Mouse (Mus musculus): ENCODE measurements around the gene Decr2.
"Not testable (repeated sequence)": the region's sequence is repeated elsewhere in the genome, so short reads cannot be mapped to it uniquely, and the experiment has no call there.

Gene Decr2

DNA sequence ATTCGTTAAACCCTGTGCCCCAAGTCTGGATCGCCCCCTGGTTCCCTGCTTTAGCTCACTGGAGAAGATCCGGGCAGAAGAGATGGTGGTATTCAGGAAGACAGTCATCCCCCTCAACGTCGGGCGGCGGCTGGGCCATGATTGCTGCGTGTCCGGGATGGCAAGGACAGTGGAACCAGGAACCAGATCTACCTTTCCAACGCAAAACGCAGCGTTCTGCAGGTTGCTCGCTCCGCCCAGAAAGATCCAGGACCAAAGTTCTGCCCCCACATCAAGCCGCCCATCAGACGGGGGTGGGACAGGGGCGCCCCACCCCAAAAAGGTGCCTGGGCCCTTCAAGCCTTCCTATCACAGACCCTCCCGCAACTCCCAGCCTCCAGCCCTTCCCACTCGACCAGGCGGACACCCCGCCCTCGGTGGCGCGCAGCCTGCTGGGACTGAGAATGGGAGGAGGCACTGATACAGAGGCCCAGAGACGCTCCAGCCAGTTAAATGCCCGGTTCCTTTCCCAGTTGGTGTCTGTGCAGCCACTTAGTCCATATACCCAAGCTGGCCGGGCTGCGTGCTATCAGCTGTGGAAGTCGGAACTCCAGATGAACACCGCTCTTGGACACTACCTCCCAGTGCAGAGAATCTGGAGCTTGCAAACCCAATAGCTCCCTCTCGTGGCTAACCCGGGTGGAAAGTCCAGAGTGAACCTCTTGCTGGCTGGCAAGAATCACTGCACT is at the start of gene Decr2:
TSS of gene Decr2 (minus strand) at position 433 of the 728 bp plus-strand sequence.
- peak; percentile 96 for DNase-seq (ENCODE audit: low read depth)

DNA sequence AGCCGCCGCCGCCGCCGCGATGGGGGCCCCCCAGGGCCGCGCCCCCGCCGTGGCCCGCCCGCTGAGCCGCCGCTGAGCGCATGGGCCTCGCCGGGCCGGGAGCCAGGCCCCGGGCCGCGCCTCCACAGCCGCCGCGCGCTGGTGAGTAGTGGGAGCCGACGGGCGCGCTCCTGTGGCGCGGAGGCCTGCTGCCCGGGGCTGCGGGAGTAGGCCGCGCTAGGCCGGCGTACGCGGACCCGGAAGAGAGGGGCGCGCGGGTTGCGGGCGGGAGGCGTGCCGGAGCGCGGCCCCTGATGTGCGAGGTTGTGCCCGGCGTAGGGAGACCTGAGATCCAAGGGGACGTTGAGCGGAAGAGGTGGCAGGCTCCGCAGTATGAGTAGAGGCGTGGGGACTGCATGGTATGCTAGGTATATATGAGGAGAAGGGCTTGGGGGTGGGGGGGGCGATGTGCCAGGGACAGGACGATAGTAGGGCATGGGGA is 48.8 kb upstream of the Decr2 start:
- peak; percentile 75 for DNase-seq (ENCODE audit: low read depth)

DNA sequence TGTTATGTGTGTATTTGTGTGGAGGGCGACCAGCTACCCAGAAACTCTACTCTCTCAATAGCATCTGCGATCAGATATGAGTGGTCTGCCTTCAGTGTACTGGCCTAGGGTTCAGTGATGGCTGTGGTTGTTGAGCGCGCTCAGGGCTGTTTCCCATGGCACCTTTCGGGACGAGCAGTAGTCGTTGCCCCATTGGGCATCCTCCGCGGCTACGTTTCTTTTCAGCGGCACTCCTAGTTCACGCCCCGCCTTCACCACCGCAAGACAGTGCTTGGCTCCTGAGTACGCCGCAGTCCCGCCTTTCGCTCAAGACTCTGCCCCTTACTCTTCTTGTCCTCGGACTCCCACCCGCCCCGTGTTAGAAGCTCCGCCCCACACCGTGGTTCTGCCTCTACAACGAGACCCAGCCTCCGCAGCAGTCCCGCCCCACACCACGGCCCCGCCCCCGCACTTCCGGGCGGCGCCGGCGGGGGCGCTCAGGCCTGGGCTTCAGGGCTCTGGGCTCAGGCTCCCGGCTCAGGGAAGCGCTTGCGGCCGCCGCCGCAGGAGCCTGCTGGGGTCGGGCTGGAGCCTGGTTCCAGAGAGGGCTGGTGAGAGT is 48.2 kb upstream of the Decr2 start, which contains the start of gene Axin1:
TSS of gene Axin1 (plus strand) at position 450 of the 598 bp plus-strand sequence.
- DNase-seq (ENCODE audit: low read depth), result peak; percentile 98

DNA sequence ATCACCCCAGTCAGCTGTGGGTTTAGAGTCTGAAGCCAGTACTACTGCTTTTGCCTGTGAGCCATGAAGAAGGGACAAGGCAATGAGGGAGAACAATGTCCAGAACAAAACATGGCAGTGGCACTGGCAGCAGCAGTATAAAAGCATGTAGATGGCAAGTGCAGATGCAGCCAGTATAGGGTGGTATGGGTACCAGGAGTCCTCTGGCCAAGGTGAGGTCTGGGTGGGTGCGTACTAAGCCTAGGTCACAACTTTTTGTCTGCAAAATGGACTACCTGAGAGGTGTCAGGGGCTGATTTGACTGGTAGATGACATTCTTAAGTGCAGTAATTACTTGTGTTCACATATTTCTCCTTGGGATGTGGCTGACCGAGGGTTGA is 47.6 kb upstream of the Decr2 start:
- DNase-seq (ENCODE audit: low read depth), result no peak

DNA sequence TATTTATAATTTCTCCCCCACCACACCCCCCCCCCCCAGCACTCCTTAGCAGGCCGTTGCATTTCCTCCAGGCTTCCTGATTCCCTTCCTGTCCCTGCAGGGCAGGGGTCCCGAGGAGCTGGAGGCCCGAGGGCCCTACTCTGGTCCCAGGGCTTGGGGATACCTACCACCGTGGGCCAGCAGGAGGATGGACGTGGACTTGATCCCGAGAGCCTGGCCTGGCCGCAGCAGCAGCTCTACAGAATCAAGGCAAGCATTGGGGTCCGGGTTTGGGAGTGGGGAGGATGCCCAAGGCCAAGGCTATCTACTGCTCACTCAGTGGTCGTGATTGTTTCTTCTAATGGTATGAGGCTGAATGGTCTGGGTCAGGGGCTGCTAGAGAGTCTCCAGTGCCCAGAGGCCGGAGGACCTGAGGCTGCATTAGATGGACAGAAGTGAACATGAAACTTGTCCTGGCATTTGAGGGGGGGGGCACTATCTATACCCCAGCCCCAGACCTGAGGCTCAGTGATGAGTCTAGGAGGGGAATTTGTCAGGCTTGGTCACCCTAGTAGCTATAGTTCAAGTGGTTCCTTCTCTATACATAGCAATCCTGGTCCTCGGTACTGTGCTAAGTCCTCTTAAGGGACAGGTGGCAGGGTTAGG is 47.1 kb upstream of the Decr2 start:
- no peak for DNase-seq (ENCODE audit: low read depth)

DNA sequence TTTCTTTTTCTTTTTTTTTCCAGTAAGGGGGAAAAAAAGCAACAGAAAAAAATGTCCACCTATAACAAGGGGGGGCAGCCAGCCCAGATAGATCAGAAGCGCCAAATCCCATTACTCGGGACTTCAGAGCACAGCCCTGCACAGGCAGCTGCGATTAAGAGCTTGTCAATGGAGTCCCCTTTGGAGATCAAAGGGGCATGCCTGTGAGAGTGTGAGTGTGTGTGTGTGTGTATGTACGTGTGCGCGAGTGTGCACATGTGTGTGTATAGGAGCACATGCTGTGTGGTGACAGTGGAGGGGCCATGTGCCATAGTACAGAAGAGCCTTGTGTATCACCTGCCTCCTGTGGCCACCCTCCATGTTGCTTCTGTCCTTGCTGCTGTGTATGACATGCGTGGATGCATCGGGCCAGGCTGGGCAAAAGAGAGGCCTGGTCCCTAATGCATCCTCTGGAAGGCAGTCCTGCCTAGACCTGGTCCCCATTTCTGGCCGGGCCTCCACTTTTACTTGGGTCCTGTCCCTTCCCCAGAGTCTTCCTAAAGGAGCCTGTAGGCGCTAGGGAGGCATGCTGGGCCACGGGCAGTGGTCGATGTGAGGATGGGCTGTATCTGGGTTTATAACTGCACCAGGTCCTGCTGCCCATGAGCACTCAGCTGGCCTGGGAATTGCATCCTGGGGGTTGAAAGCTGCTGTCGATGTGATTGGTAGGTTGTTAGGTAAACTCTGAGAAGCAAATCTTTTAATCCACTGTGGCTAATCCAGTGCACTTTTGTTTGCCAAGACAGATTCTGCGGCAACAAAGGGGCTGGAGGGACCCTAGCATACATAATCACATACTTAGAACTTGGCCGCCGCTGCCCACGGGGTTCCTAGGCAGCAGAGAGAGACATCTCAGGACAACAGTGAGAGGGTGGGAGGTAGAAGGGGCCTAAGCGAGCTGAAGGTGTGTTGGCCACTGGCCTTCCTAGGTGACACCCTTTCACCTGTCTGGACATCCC is 42.0 kb upstream of the Decr2 start:
- DNase-seq (ENCODE audit: low read depth), result no peak

DNA sequence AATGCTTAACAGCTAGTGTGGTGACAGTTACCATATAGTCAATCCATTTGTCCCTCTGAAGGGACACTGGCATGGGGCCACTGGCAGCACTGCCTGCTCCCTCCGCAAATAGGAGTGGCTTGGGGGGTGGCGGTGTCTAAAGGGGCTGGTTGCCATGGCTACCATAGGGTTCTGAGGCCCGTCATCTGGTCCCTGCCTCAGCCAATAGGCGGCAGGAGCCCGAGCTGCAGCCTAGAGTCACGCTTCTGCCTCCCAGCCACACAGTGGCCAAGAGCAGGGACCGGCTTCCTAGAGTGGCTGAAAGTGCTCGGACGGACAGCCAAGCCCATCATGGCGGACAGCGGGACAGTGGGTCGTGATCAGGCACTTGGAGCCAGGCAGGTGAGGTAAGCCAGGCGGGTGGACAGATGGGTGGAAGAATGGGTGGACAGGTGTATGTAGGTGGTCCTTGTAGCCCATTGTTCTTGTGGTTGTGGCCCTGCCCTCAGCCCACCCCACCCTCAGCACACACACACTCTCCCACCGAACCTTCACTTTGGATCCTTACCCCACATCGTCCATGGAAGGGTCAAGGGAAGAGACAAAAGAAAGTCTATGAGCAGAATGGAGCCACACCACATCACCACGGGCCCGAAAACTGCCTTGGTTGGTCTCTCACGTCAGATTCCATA is 41.1 kb upstream of the Decr2 start:
- no peak for DNase-seq (ENCODE audit: low read depth)

DNA sequence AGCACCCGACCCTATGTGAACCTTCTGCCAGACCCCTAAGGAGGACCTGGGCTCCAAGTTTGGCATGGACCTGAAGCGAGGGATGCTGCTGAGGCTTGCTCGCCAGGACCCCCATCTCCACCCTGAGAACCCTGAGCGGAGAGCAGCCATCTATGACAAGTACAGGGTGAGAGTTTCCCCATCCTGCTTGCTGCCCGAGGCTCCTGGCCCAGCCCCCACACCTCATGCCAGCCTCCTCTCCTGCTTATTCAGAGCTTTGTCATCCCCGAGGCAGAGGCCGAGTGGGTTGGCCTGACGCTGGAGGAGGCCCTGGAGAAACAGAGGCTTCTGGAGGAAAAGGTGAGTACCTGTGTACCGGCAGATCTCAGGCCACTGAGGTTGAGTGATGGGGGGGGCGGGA is 35.1 kb upstream of the Decr2 start:
- DNase-seq (ENCODE audit: low read depth), result no peak

DNA sequence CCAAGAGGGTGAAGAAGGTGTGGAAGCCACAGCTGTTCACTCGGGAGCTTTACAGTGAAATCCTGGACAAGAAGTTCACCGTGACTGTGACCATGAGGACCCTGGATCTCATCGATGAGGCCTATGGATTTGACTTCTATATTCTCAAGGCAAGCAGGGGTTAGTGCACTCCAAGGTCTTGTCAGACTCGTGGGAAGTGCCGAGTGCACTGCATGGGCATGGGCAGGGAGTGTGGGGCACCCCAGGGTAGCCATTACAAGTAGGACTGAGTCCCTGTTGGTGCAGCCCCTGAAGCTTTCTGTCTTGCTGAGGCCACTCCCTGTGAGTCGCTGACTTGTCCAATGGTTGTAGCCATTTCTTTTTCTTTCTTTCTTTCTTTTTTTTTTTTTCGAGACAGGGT is 34.4 kb upstream of the Decr2 start:
- DNase-seq (ENCODE audit: low read depth), result no peak

DNA sequence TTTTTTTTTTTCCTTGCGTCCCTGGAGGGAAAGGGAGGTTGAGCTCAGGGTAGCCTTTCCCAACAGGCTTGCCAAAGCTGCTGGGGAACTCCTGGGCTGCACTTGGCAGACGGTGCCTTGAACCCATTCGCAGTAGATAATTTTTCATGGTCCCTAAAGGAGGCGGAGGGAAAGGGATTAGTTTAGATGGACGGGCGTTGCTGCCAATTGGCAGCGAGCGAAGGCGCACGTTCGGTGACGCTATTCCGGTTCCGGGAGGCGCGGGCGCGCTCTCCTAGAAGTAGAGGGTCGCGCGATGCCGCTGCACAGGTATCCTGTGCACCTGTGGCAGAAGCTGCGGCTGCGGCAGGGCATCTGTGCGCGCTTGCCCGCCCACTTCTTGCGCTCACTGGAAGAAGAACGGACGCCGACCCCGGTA is 33.1 kb upstream of the Decr2 start, which contains the start of gene Mrpl28:
TSS of gene Mrpl28 (plus strand) at position 234 of the 418 bp plus-strand sequence.
- peak; percentile 100 for DNase-seq (ENCODE audit: low read depth)

DNA sequence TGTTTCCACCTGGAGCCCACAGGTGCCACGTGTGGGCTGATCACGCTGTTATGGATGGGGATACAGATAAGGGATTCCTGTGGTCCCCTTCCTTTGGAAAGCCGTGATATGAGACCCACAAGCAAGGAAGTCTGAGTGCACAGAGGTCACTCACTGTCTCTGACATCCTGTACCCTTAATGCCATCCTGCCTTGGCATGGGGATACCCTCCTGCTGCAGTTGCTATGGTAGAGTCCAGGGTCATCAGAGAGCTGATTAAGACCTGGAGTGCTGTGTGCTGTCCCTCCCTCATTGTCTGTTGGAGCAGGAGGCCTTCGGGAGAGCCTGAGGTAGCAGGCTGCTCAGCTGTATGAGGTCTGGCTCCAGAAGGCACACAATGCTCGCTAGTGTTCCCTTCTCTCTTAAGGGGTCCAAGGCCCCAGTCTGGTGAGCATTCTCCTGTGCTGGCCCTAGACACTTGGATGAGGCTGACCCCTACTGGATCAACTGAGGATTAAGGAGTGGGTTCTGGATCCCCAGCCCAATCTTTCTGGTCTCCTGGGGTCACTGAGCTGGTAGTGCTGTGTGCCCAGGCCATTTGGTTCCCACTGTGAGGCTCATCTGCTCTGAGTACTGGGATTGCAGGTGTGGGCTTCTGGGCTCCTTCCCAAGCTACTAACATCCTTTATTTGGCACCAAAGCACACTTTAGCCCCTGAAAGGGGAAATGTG is 32.4 kb upstream of the Decr2 start:
- DNase-seq (ENCODE audit: low read depth), result no peak

DNA sequence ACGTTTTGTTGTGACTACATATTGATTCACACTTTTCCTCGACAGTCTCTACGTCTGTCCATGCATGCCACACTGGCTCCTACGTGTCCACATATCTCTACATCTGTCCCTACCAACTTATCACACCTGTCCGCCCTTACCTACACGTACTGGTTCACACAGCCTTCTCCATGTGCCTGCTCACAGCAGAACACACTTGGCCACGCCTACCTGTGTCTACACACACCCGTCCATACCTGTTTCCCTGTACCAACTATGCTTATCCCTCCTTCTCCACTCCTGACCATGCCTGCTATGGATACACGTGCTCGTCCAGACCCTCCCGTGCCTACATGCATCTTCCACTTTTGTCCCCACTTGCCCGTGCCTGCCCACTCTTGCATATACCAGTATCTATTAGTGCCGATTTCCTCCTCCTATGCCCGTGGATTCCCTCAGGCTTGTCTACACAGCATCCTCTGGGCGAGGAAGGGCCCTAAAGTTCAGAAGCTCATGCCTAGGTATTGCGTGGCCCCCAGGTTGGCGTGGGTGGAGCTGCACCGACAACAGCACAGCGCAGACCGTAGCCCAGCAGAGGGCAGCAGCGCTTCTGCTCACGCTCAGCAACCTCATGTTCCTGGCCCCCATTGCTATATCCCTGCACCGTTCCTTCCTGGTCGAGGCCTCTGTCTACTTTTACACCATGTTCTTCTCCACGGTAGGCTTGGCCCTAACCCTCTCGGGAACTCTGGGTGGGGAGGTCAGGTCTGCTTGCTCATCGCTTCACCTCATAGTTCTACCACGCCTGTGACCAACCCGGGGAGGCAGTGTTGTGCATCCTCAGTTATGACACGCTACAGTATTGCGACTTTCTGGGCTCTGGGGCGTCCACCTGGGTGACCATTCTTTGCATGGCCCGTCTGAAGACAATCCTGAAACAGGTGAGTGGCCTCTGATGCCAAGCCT is 29.9 kb upstream of the Decr2 start:
- DNase-seq (ENCODE audit: low read depth), result peak; percentile 90

DNA sequence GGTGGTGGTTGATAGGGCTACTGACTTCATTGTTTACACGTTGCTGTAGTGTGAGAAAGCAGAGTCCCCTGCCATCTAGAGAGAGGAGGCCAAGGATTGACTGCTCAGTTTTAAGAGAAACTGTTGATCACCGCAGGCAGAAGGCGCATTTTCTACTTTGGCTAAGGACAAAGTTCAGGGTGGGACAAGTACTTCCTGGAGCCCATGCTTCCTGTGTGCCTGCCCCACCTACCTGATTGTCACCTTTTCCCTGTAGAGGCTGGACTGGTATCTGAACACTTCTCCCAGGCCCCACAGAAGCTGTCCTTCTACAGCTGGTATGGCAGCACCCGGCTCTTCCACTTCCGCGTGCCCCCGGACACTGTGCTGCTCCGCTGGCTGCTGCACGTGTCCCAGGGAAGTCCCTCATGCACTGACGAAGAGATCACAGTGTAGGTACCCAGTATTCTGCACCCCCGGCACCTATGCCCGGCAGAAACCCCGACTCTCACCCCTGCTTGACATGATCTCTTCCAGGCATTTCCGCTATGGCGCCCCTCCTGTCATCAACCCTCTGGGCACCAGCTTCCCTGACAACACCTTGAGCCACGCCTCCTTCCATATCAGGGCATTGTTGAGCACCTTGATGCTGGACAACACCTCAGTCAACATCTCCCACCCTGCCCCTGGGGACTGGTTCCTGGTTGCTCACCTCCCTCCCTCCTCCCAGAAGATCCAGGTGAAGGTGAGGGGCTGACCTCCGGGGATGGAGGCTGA is 26.5 kb upstream of the Decr2 start:
- no peak for DNase-seq (ENCODE audit: low read depth)

DNA sequence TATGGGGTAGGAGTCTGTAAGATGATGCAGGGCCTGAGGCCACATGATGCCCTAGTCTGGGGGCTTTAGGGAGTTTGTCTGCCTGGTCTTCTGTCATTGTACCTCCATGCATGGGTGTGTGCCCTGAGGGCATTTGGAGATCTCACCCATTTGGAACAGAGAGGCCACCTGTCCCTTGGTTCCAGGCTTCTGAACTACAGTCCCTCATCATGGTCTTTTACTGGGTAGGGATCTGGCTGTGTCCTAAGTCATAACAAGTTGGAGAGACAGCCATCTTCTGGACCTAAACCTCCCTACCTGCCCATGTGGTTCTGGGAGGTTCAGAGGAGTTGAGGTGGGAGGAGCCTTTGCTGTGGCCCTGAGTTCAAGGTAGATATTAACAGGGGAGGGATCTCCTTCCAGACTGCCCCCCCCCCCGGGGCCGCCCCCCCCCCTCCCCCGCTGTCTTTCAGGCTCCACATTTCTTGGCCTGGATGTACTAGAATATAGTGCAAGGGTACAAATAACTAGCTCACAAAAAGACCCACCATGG is 25.9 kb upstream of the Decr2 start:
- no peak for DNase-seq (ENCODE audit: low read depth)

DNA sequence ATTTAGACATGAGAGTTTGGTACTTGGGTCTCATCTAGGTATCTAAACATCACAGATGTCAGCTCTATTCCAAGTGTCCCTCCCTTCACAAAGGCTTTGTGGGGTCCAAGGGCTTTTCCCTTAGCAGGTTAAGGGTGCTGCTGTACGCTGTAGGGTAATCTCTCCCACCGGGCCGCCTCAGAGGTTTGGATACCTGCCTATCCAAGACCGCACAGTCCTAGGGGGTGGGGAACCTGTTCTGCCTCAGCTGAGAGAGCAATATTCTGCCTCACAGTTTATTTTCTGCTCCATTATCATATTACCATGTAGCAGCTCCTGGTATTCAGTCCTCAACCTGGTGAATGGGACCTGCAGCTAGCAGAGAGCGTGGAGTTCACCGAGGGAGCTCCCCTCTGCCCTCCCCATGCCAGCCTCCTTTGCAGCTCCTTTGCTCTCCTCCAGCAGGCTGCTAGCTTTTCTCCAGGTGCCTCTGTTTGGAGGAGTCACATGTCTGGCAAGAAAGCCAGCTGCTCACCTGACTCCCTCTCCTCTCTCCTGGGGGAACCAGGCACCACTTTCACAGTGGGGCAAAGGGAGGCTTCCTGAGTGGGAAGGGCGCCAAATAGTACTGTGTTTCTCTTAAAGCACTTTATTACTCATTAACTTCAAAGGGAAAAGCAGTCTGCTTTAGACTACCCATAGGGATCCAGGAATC is 25.2 kb upstream of the Decr2 start:
- no peak for DNase-seq (ENCODE audit: low read depth)

DNA sequence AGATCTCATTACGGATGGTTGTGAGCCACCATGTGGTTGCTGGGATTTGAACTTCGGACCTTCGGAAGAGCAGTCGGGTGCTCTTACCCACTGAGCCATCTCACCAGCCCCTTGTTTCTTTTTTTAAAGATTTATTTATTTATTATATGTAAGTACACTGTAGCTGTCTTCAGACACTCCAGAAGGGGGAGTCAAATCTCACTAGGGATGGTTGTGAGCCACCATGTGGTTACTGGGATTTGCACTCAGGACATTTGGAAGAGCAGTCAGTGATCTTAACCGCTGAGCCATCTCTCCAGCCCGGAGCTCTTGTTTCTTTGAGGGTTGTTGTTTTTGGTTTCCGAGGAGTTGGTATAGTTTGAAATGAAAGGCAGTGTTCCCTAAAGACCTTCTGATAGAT is 24.3 kb upstream of the Decr2 start:
- DNase-seq (ENCODE audit: low read depth), result not testable (repeated sequence)

DNA sequence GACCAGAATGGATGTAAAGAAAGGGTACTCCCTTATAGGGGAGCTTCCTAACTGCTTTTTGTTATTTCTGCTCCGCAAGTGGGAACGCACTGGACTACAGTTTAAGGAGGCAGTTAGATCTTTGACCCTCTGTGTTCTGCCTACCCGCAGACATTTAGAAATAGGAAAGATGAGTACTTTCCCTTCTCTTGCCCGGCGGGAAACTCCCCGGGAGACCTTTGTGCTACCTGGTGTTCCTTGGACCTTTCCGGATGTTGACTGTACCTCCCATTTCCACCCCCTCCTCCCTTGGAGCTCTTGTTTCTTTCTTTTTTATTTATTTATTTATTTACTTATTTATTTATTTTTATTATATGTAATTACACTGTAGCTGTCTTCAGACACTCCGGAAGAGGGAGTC is 23.9 kb upstream of the Decr2 start:
- no peak for DNase-seq (ENCODE audit: low read depth)

Measured in NIH3T3 (cell line).